Mouse (Mus musculus) forelimb bud, embryonic 11.5 days (tissue): ENCODE results near the gene Zfp791.
"Not testable (repeated sequence)": the region's sequence is repeated elsewhere in the genome, so short reads cannot be mapped to it uniquely, and the experiment has no call there.

Source experiments
- DNase-seq: peaks from one replicate; pipeline ENCODE4 v3.0.0-alpha.2; 2012; ENCODE audit warnings: low read depth, low spot score

Zfp791 gene

DNA sequence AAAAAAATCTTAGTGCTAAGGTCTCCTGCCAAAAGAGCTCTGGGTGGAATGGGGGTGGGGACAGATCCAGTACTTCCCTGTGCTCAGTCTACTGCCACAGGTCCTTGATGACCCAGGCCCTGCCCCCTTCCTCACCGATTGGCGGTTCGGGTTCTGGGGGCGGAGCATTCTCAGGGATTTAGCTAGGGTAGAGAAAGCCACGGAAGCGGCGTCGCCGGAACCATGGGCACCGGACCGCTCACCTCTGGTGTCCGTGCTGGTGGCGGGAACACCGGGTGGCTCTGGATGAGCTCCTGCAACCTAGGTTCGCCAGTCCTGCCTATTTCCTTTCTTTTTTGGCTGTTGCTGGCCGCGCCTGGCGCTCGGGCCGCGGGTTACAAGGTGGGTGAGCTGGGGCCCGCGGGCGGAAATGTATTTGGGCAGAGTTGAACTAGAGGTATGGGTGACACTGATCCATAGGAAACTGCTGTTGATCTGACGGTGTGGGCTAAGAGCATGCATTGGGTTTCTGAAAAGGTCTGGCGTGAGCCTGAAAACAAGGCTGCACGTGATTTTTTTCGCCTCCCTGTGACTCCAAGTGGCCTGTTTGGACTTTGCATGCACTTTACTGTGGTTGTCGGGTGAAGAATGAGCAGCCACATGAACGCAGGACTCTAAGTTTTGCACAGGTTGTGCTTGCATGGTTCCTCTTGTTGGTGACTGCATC, 39.6 kb downstream of the Zfp791 start, which contains the start of gene Man2b1:
Gene Man2b1, plus strand, starts transcription at position 163 of the 706 bp plus-strand sequence.
- DNase-seq: peak; percentile 63

DNA sequence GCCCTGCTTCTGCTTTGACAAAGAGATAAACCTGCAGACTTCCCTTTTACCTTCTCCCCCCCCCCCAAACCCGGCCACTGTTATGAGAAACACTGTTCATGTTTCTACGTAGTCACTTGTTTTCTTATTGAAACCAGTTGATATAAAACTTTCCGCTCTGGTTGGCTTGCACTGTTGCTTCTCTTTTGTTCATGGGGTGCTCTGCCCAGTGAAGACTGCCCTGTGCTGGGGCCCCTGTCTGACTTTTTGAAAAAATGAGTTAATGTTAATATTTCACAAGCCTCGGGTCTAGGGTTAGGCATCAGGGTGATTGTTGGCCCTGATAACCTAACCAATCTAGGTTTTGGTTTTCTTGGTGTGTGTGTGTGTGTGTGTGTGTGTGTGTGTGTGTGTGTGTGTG, 40.7 kb downstream of the Zfp791 start:
- DNase-seq: not testable (repeated sequence)

DNA sequence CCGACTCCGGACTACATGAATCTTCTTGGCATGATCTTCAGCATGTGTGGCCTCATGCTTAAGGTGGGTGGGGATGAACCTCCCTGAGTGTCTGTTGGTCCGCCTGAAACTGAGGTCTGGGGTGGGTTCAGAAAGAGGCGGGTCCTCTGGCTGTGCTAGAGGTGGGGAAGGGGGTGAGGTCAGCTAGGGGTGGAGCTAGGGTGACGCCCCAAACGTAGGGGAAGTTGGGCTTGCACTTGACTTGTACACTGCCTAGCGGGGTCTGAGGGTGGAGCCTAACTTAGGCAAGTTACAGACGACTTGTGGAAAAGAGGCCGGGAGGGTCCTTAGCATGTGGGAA, 41.7 kb downstream of the Zfp791 start, which contains the start of gene Wdr83:
Gene Wdr83, minus strand, starts transcription at position 91 of the 340 bp plus-strand sequence.
- peak; percentile 55 for DNase-seq

DNA sequence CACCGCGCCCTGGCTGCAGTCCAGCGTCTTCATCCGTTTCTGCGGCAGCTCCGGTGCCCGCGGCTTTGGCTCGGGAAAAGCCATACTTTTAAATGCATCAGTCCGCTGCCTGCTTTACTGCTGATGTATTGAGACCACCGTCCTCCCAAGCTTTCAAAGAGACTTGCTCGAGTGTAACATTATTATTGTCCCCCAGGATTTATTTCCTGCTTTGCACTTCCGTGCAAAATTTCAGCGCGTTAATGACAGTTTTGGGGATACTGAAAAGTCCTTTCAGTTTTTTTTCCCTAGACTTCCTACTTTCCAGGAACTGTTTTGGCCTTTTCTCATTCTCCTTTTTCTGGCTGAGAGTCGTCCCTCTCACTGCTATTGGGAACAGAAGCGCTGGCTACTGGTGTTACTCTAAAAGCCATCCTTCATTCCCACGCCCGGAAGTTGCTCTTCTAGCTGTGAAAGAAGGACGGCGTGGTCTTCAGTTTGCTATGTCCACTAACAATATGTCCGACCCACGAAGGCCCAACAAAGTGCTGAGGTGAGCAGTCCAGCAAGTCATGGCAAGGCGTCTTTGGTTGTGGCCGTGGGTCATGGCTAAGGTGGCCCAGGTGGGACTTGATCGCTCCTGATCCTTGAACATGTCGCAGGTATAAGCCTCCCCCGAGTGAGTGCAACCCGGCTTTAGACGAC, 42.2 kb downstream of the Zfp791 start, which contains the start of gene Wdr83os:
Gene Wdr83os, plus strand, starts transcription at position 209 of the 684 bp plus-strand sequence.
- DNase-seq: peak; percentile 84

DNA sequence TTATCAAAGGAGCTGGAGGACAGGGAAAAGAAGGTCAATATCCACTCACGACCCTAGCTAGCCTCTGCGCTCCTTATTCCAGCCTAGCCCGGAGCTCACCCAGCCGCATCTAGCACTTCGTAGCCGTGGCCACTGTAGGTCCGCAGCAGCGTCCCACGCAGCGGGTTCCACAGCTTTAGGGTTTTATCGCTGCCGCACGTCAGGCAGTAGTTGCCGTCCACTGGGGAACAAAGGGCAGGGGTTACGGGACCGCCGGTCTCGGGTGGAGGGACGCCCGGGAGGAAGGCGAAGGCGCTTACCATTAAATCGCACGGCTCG, 42.7 kb downstream of the Zfp791 start:
- no peak for DNase-seq

DNA sequence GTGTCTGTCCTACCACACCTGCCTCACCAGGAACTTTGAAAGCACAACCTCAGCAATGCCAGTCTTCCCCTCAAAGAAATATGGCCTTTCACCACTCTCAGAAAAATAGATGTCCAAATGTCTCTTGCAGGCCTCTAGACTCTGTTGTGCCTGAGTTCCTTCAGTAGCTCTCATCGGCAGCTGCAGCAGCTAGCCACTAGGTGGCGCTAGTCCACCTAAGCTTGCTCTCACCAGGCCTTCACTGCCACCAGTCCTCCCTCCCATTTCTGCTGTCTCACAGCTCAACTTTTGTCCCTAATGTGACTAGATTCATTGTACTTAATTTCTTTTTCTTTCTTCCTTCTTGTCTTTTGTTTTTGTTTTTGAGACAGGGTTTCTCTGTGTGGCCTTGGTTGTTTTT, 45.9 kb downstream of the Zfp791 start:
- DNase-seq: peak; percentile 86

DNA sequence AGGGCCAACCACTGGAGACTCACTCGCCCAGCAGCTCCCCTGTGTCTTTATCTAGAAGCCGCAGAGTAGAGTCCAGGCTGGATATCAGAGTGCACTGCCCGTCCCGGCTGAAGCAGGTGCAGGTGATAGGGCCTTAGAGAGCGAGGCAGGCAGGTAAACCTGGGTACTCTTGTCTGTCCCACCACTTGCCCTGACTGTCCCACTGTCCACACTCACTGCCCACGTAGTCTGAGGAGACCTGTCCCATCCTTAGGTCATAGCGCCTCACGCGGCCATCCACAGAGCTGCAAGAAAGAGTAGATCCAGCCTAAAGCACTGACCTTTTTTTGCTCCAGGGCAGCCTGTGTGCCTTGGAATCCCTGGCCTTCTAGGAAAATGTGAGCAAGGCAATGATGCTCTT, 46.9 kb downstream of the Zfp791 start:
- no peak for DNase-seq

DNA sequence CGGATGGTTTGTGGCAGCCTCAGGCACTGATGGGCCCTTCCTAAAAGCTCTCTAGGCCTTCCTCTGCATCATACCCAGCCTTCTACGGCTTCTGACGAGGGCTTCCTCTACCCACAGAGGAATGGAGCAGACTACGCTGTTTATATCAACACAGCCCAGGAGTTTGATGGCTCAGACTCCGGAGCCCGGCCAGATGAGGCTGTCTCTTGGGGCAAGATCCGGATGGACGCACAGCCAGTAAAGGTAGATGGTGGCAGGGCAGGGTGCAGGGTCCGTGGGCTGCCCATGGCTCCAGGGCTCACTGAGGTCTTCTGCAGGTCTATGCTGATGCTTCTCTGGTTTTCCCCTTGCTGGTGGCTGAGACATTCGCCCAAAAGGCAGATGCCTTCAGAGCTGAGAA, 48.3 kb downstream of the Zfp791 start:
- no peak for DNase-seq

DNA sequence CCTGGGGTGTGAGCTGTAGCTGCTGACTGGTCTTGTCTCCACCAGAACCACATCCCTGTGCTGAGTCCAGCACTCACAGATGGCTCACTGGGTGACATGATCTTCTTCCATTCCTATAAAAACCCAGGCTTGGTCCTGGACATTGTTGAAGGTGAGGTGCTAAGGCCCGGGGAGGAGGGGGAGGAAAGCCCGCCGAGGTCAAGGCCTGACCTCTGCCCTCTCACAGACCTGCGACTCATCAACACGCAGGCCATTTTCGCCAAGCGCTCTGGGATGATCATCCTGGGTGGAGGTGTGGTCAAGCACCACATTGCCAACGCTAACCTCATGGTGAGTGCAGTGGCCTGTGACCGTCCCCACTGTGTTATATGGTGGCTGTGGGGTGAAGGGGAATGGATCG, 48.7 kb downstream of the Zfp791 start:
- DNase-seq: no peak

DNA sequence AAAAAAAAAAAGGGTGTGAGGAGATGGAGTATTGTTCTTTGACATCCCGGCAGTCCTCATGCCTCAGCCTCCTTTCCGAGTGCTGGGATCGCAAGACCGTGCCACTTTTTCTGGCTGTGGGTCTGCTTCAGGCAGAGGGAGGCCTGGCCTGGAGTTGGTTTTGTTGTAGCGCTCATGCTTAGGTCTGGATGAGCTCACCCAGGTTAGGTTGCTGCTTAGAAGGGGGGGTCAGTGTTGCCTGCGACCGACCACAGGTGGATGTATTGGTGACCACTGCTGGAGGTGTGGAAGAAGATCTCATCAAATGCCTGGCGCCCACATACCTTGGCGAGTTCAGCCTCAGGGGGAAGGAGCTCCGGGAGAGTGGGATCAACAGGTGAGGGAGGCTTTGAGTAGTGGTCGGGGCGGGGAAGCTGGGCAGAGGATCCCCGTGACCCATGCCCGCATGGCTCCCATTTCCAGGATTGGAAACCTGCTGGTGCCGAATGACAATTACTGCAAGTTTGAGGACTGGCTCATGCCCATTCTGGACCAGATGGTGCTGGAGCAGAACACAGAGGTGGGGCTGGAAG, 49.8 kb downstream of the Zfp791 start:
- no peak for DNase-seq

DNA sequence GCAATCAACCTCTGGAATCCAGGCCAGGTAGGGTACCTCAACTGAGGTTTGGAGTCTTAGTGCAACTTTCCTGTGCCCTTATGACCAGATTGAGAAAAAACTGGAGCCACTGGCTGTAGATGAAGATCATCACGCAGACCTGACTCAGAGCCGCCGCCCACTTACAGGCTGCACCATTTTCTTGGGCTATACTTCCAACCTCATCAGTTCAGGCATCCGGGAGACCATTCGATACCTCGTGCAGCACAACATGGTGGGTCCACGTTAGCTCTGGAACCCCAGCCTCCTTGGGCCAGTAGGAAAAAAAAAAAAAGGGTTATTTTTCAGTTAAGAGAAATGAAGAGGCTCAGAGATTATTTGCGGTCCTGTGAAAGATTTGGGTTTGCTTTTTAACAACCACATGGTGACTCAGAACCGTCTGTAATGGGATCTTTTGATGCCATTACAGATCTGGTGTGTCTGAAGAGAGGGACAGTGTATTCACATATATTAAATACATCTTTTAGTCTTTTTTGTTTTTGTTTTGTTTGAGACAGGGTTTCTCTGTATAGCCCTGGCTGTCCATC, 50.4 kb downstream of the Zfp791 start:
- no peak for DNase-seq

DNA sequence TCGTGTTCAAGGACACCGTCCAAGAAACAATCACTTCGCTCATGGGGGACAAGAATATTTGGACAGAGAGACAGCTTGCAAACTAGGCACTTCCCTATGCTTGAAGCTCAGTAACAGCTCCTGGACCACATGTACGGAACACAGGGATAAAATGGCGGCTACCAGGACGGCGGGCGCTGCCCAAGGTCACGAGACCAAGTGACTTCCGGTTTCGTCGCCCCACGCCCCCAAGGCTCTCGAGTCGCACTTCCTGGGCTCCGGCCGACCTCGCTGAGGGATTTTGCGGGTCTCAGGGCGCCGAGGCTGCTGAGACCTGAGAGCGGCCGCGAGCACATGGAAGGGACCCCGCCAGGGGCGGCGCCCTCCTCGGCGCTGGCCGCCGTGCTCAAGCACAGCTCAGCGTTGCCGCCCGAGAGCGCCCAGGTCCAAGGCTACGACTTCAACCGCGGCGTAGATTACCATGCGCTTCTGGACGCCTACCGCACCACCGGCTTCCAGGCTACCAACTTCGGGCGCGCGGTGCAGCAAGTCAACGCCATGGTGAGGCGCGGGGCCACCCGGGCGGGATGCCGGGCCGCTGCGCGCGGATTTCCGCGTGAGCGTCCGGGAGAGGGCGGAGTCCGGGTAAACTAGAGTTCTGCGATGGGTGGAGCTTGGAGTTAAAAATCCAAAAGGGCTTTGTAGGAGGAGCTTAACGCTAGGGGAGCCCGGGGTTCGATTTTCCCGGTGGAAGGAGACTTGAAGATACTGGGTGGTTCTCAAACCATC, 51.2 kb downstream of the Zfp791 start, which contains the start of gene Dhps:
Gene Dhps, plus strand, starts transcription at position 244 of the 768 bp plus-strand sequence.
- peak; percentile 88 for DNase-seq

DNA sequence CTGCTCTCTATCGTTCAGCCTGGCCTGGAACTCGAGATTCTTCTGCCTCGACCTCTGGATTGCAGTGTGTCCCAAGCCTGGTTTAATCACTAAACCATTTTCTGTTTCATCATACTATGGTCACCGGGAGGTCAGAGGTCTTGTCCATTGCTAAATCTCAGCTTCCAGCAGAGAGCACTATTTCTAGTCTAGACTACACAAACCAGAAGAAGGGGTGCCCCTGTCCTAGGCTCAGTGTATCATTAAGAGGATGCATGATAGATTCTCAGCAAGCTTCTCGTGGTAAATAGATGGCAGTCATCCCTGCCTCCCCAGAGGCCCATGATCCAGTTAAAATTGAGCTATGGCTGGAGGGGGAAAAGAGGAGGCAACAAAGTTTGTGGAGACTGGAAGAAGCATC, 51.9 kb downstream of the Zfp791 start:
- DNase-seq: no peak

DNA sequence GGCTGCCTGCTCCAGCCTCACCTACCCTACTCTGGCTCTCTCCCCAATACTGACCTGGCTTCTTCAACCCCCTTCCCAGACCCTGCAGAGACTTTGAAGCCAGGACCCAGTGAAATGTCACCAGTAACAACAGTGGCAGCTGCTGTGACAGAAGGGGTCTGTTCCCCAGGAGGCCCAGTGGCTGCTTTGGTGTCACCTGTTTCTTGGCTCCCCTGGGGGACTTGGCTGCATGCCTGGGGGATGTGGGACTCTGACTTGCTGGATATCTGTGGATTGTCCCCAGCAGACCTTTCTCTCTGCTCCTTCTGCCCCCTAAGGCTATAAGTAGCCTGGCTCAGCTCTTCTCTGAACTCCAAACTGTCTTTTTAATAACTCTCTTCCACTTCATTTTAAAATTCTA, 54.9 kb downstream of the Zfp791 start, which contains the start of gene Gm5741:
Gene Gm5741, minus strand, starts transcription at position 1 of the 400 bp plus-strand sequence.
- DNase-seq: no peak

DNA sequence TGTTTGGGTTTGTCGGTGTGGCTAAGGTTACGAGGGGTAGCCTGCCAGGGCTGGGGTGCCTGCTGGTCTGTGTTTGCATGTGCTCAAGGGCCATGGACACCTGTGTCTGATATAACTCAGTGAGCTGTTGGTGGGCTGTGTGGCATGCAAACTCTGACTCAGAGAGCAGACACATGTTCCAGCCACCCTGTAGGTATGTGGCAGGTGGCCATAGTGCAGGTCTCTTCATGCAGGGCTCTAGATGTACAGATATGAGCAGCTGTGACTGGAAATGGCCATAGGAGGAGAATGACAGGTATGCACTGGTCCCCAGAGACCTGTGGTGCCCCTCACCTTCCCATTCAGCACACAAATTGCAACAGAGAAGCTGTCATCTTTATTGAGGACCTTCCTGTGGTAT, 55.7 kb downstream of the Zfp791 start:
- no peak for DNase-seq

DNA sequence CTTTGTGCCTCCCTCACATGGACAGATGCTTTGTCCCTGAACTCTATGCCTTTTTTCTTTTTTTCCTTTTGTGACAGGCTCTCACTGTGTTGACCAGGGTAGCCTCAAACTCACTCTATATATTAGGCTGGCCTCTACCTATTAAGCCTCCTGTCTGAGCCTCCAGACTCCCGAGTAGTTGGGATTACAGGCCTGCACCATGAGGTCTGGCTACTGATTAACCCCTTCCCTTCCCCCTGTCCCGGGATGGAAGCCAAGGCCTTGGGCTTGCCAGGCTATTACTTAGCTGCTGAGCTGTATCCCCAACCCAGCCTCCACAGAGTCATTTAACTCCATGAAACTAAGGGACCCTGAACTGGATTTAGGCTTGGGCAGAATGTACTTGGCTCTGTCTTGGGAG, 57.7 kb downstream of the Zfp791 start:
- no peak for DNase-seq

DNA sequence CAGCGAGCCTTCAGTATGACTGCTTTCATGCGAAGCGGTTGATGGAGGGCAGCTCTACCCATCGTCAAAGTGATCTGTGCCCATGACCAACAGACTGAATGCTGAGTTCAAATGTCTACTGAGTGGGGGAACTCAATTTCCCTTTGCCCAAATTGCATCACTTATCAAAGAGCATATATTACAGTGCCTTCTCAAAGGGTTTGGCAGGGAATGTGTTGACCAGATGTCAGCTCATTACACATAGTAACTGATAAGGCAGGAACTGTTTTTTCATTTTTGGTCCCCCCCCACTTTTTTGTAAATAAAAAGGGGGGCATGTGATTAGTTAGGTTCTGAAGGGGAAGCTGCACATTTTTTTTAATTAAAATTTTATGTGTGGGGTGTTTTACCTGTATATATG, 60.3 kb downstream of the Zfp791 start:
- no peak for DNase-seq

DNA sequence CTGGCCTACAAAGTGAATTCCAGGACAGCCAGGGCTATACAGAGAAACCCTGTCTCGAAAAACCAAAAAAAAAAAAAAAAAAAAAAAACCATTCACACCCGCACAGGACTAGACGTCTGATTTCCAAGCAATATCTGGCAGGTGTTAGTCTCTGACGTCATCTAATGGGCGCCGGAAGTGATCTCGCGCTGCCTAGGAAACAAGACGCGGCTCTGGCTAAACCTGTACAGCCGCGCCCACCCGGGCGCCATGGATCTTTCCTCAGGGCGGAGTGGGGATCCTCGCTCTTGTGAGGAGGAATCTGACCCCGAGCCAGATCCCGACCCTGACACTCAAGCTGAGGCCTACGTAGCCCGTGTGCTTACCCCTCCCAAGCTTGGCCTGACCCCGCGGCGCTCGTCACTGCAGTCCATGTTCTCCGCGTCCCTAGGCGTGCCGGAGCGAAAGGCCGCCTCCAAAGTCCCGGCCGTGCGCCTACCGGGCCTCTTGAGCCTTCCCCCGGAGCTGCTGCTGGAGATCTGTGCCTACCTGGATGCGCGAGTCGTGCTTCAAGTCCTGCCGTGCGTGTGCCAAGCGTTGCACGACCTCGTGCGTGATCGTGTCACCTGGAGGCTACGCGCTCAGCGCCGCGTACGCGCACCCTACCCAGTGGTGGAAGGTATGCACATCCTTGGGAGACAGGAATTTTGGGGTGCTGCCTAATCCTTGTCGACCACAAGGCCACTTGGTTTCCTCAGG, 62.8 kb downstream of the Zfp791 start, which contains the start of gene Fbxw9:
Gene Fbxw9, plus strand, starts transcription at position 177 of the 738 bp plus-strand sequence.
- DNase-seq: peak; percentile 94
